ENCODE assay signal across 7 mouse cellular contexts in genomic region chr15:81871604-81872261, GRCm38 (mm10). TPM values are rescaled to one million over a fixed set of nuclear protein-coding genes. Genes with fewer than 3 reads are reported as not detected.
DNase-seq lines count a peak whose midpoint lies in the region; ATAC-seq lines count a peak whose summit lies in the region.

TSS of gene Phf5a (minus strand) at chr15:81871911.

- WGBS in midbrain, embryonic 10.5 days = under 1% methylated on average over 30 of the region's 30 CpGs

- H3K9me3 ChIP-seq in midbrain, embryonic 10.5 days (replicated peaks) = no peaks in the 10 kb centered on the region

- no peaks in the 10 kb centered on the region for H3K27me3 ChIP-seq in midbrain, embryonic 10.5 days (ENCODE audit: low read depth, poor library complexity, severe bottlenecking)

- peak within 1 kb of the TSS; percentile 97 for H3K27ac ChIP-seq in midbrain, embryonic 10.5 days (replicated peaks)

- intact Hi-C loops in left cerebral cortex, postnatal 25 days (cut with DNase I) = loop anchor here (5.0 kb wide), 1 partner anchor 36 kb away; no protein-coding TSS in a partner anchor

- peaks cover 27% of the 10 kb centered on the region for H3K4me1 ChIP-seq in midbrain, embryonic 10.5 days

- ATAC-seq in activated CD4-positive, CD25-positive, alpha-beta regulatory T cell, adult 4 months = peak; percentile 84

- DNase-seq in embryo, embryonic 10 days (ENCODE audit: low spot score) = peak; percentile 97
- peak; percentile 84 for DNase-seq in gastrocnemius, postnatal 10 days
- peak; percentile 99 for DNase-seq in induced T-regulatory cell, adult 2 months (ENCODE audit: low read depth)
- peak; percentile 89 to 94 for DNase-seq in left cerebral cortex, postnatal 25 days (ENCODE audit: low spot score in 2 of 2)
- peak; percentile 95 for DNase-seq in midbrain, embryonic 10.5 days (ENCODE audit: low spot score)
- peak; percentile 82 for DNase-seq in right cerebral cortex, postnatal 4 days

- H3K4me3 ChIP-seq in midbrain, embryonic 10.5 days = peak within 1 kb of the TSS; percentile 99

- H3K36me3 ChIP-seq in midbrain, embryonic 10.5 days = peaks cover 42% of the 10 kb centered on the region

RNA-seq across cellular contexts. Expression of gene Phf5a, which starts in this region (rescaled TPM):
- 100 to 1,000 TPM in 1 of 2 experiments, 10 to 100 TPM in 1; 91.8 to 102 TPM for polyA plus RNA-seq in activated CD4-positive, CD25-positive, alpha-beta regulatory T cell, adult 4 months (2017; shearing (Covaris generic))
- 10 to 100 TPM; 37.4 to 39.6 TPM for total RNA-seq in gastrocnemius, postnatal 10 days (2021)
- 10 to 100 TPM; 33.7 to 34.7 TPM for total RNA-seq in left cerebral cortex, postnatal 25 days (2021)
- 224 and 252 TPM in 2 replicates for polyA plus RNA-seq in midbrain, embryonic 10.5 days (2016; fragmentation: Nextera tagmentation; extraction: Ambion mirVana)

Comparison
In these comparisons a context has a peak if more than half of its experiments do, and no peak if none do; other contexts are left out.
1. Peak in every context shown above with its lines: DNase-seq, ATAC-seq, H3K4me3 ChIP-seq and H3K27ac ChIP-seq.